Mouse (Mus musculus) c-Kit-positive CD71-positive TER-119-negative erythroid progenitor cells, embryonic 14.5 days (primary cell): ENCODE measurements at regions not wholly inside any gene's neighbourhood (a gene's known extent, or its start where the extent isn't known, plus 50 kb on each side); places are given as distances from the start of the nearest gene placed in this dataset.
A peak's percentile ranks its signal among the peaks of the same experiment; 100 is the strongest.
"Not testable (repeated sequence)": the region's sequence is repeated elsewhere in the genome, so short reads cannot be mapped to it uniquely, and the experiment has no call there.

Experiments used
- DNase-seq: peaks from one replicate; pipeline ENCODE4 v3.0.0-alpha.2; 2013; ENCODE audit warnings: low read depth

GRCm38 (mm10) chr7:118320307-118320706, 76.8 kb upstream of the Smg1 start:
- DNase-seq = no peak

GRCm38 (mm10) chr7:118318432-118319135, 75.1 kb upstream of the Smg1 start:
- DNase-seq = no peak

GRCm38 (mm10) chr7:118314886-118315285, 71.4 kb upstream of the Smg1 start:
- not testable (repeated sequence) for DNase-seq

- DNase-seq = no peak
These were observed 70.8 kb upstream of the Smg1 start for GRCm38 (mm10) chr7:118314228-118314658.

- DNase-seq = no peak
These were observed 70.3 kb upstream of the Smg1 start for GRCm38 (mm10) chr7:118313818-118314217.

GRCm38 (mm10) chr7:118309733-118310132, 66.3 kb upstream of the Smg1 start:
- DNase-seq = no peak

- no peak for DNase-seq
These were observed 65.4 kb upstream of the Smg1 start for GRCm38 (mm10) chr7:118308882-118309281.

- peak; percentile 64 for DNase-seq
These were observed 61.3 kb upstream of the Smg1 start for GRCm38 (mm10) chr7:118304812-118305211.

- DNase-seq = no peak
These were observed 60.9 kb upstream of the Smg1 start for GRCm38 (mm10) chr7:118304338-118304737.

- DNase-seq = no peak
These were observed 60.5 kb upstream of the Smg1 start for GRCm38 (mm10) chr7:118303921-118304320.

- DNase-seq = no peak
These were observed 57.3 kb upstream of the Smg1 start for GRCm38 (mm10) chr7:118300678-118301342.

GRCm38 (mm10) chr7:118297613-118298012, 54.1 kb upstream of the Smg1 start:
- DNase-seq = peak; percentile 34

- no peak for DNase-seq
These were observed 53.5 kb upstream of the Smg1 start for GRCm38 (mm10) chr7:118296856-118297518.

- no peak for DNase-seq
These were observed 52.4 kb upstream of the Smg1 start for GRCm38 (mm10) chr7:118295855-118296254.

- no peak for DNase-seq
These were observed 51.8 kb upstream of the Smg1 start for GRCm38 (mm10) chr7:118295275-118295674.

- DNase-seq = no peak
These were observed 51.2 kb upstream of the Smg1 start for GRCm38 (mm10) chr7:118294637-118295036.
